Mouse (Mus musculus) stomach, postnatal 0 days (tissue): ENCODE data around the gene Vrk1.

Experiments used
- CTCF ChIP-seq: IDR thresholded peaks from 2 replicates; pipeline ENCODE4 v1.5.1; 2016; ENCODE audit warnings: antibody characterized with exemption, low read depth, mild to moderate bottlenecking, moderate library complexity
- EP300 ChIP-seq: optimal IDR thresholded peaks from 2 replicates; pipeline ENCODE3; 2016; ENCODE audit warnings: antibody characterized with exemption

- TF ChIP-seq EP300 (no peak), CTCF (no peak)
These were observed 38.8 kb upstream of the Vrk1 start for GRCm38 (mm10) chr12:105971182-105971581.
